Mouse (Mus musculus) C2C12 (cell line): ENCODE measurements around the gene Myh8.

Source experiments
- CEBPB ChIP-seq: IDR thresholded peaks from one replicate; pipeline ENCODE4 v1.6.1; 2011; ENCODE audit warnings: low read depth, mild to moderate bottlenecking, control low read depth, moderate library complexity
- CTCF ChIP-seq: IDR thresholded peaks from one replicate; pipeline ENCODE4 v1.5.1; 2011; ENCODE audit not compliant: control insufficient read depth, insufficient read depth, insufficient read length
- MAX ChIP-seq: IDR thresholded peaks from one replicate; pipeline ENCODE4 v1.6.1; 2011; ENCODE audit warnings: mild to moderate bottlenecking, control low read depth
- MYOD1 ChIP-seq: IDR thresholded peaks from one replicate; pipeline ENCODE4 v1.6.1; 2011; ENCODE audit warnings: low read depth; ENCODE audit not compliant: control insufficient read depth, insufficient read length
- USF1 ChIP-seq: IDR thresholded peaks from one replicate; pipeline ENCODE4 v1.6.1; 2011; ENCODE audit warnings: low read depth, mild to moderate bottlenecking, control low read depth, moderate library complexity

DNA sequence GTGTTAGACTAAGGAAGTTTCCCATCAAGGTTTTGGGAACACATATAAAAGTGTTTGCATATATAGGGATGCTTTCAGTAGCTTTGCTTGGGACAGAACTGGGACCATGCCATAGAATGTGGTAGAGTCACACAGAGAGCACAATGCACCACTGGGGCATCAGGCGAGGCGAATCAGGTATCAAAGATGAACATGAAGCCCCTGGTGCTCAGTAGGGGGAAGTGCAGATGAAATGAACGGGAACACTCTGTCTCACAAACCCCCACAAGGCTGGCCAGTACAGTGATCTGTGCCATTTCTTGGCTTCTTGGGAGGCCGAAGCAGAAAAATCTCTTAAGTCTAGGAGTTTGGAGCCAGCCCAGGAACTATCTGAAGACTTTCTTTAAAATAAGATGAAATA is 76.1 kb downstream of the Myh8 start:
- no peak for TF ChIP-seq CTCF
- no peak for TF ChIP-seq USF1
- no peak for TF ChIP-seq MAX
- TF ChIP-seq CEBPB = no peak
- no peak for TF ChIP-seq MYOD1
